Mouse (Mus musculus): ENCODE results near the gene Akap4. TPM values are rescaled to one million over a fixed set of nuclear protein-coding genes. Genes with fewer than 3 reads are reported as not detected.

Gene Akap4
- not detected for polyA plus RNA-seq (2017; shearing (Covaris generic))

GRCm38 (mm10) chrX:7067219-7067618 lies at the start of gene Akap4:
TSS of gene Akap4 (plus strand) at chrX:7067519.

GRCm38 (mm10) chrX:7041519-7041918 lies 25.8 kb upstream of the Akap4 start, which contains the start of gene Ccnb3:
TSS of gene Ccnb3 (minus strand) at chrX:7041619.

Other genes starting within 250 kb of the Akap4 start
- not detected for gene Ccnb3, start 25.9 kb upstream of the Akap4 start, polyA plus RNA-seq (2017; shearing (Covaris generic))